Mouse (Mus musculus): ENCODE data around the gene Wnt3a. TPM values are rescaled to one million over a fixed set of nuclear protein-coding genes. Genes with fewer than 3 reads are reported as not detected.

The Wnt3a gene
- polyA plus RNA-seq, 1 experiment from 2014 or later, result not detected

DNA sequence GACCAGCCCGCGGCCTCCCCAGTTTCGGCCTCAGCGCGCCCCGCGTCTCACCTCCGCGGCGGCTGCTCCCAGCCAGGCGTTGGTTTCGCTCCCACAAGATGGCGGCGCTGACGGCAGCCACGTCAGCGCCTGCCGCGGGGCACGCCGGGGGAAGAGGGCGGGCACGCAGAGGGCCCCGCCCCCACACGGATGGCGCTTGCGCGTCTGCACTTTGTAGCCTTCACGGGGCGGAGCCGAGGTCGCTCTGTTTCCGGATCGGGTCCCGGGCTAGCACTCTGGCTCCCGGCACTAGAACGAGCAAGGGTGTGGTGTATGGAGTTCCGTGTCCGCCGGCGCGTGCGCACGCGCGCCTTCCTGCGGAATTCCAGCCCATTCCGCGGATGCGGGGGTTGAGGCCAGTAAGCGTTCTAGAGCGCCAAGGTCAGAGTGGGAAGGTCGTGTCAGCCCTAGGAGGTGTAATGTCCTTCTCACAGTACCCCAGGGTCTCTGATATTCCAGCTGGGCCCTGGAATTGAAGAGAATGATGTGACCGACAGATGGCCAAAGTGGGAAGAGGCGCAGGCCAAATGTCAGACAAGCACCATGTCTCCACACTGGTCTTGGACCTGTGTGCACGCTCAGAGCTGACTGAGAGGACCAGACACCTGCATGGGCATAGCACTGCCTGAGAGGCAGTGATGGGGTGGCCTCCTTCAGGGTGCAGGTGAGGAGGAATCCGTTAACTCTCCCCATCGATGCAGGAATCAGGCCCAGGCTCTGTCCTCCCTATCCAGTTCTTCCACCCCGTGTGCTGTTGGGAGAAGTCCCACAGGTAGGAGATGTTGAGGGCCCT, 62.2 kb downstream of the Wnt3a start, which contains the start of gene Arf1:
Arf1 (minus strand) TSS at position 149 of the 832 bp plus-strand sequence.
- Histone ChIP-seq H3K4me2 (ENCODE audit: low read depth, low read length) (peak within 1 kb of the TSS; percentile 73), H3K4me3 (ENCODE audit: low read length) (peak within 1 kb of the TSS; percentile 100), H3K36me3 (ENCODE audit: control insufficient read depth, insufficient read depth) (no peaks in the 10 kb centered on the region; the same call in 1 of the 2 replicates), H3K4me1 (ENCODE audit: control insufficient read depth, insufficient read depth, low read length) (peaks cover 42% of the 10 kb centered on the region), H3K9me3 (replicated peaks; ENCODE audit: control insufficient read depth, low read length) (no peaks in the 10 kb centered on the region), H3K9ac (ENCODE audit: low read length) (peak within 1 kb of the TSS; percentile 100), H3K27me3 (ENCODE audit: control insufficient read depth, insufficient read depth, low read length) (no peaks in the 10 kb centered on the region), H3K27ac (ENCODE audit: low read length) (peak within 1 kb of the TSS; percentile 96)
- WGBS, result 4% methylated on average over 59 of the region's 59 CpGs
- peak; percentile 97 for ATAC-seq (replicated peaks; ENCODE audit: extremely low read depth, insufficient read depth, low FRiP score)

DNA sequence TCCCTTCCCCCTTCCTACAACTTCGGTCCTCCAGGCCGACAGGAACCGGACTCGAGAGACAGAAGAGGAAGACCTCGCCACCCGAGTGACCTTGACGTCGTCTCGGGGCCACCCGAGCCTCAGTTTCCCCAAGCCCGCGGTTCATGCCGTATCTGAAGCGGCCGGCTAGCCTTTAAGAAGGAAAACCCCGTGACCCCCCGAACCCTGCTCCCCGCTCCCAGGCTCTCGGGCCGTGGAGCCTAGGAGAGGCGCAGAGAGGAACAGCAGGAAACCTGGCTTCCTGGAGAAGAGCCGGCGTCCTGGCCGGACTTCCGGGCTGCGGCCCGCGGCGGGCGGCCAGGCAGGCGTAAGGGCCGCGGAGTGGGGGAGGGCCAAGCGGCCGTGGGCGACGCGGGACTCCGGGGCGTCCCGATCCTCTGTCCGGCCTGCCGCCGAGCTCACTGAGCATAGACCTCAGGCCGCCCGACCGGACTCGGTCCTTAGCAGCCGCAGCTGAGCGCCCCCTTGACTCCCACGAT, 62.9 kb downstream of the Wnt3a start:
- Histone ChIP-seq H3K9ac (ENCODE audit: low read length) (peak overlapping the region; percentile 100), H3K9me3 (replicated peaks; ENCODE audit: control insufficient read depth, low read length) (no peaks in the 10 kb centered on the region), H3K27me3 (ENCODE audit: control insufficient read depth, insufficient read depth, low read length) (no peaks in the 10 kb centered on the region), H3K36me3 (ENCODE audit: control insufficient read depth, insufficient read depth) (no peaks in the 10 kb centered on the region; the same call in 1 of the 2 replicates), H3K27ac (ENCODE audit: low read length) (peak overlapping the region; percentile 96), H3K4me1 (ENCODE audit: control insufficient read depth, insufficient read depth, low read length) (peaks cover 49% of the 10 kb centered on the region), H3K4me2 (ENCODE audit: low read depth, low read length) (peak overlapping the region; percentile 72), H3K4me3 (ENCODE audit: low read length) (peak overlapping the region; percentile 100)
- 1% methylated on average over 51 of the region's 51 CpGs for WGBS
- ATAC-seq (replicated peaks; ENCODE audit: extremely low read depth, insufficient read depth, low FRiP score), result peak; percentile 76

DNA sequence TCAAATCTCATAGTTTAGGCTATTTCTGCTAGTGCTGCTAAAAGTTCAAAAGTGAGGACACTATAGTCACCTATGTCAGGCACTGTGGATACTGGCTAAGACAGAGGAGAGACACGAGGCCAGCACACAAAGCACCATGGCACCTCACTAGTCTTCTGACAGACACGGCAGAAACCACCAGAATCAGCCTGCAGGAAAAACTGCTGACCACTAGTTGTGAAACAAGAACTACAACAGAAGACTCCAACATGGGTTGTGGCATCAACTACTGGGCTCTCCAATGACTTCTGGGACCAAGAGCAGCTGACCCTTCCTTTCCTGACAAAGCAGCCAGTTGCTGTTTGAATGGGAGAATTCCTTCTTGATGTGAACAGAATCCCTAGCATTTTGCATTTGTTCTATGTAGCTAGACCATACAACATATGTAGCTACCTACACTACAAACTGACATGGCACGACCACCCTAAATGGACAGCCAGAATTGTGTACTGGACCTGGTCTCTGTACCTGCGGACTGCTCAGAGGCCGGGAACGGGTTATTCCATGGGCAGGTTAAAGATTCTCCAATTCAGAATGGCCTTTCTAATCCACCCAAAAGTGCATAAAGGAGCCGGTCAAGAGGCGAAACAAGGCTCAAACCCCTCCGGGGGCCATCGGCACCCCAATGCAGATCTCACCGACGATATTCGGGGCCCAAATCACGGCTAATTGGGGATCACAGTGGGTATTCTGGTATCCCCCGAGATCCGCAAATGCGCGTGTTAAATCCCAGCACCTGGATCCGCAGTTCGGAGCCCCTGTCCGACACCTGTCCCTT, 63.6 kb downstream of the Wnt3a start:
- WGBS, result 1% methylated on average over 21 of the region's 21 CpGs
- peak overlapping the region; percentile 96 for H3K27ac ChIP-seq (ENCODE audit: low read length)
- no peaks in the 10 kb centered on the region for H3K27me3 ChIP-seq (ENCODE audit: control insufficient read depth, insufficient read depth, low read length)
- H3K4me1 ChIP-seq (ENCODE audit: control insufficient read depth, insufficient read depth, low read length), result peaks cover 53% of the 10 kb centered on the region
- H3K9ac ChIP-seq (ENCODE audit: low read length), result peak overlapping the region; percentile 100
- no peak for ATAC-seq (replicated peaks; ENCODE audit: extremely low read depth, insufficient read depth, low FRiP score)
- H3K4me3 ChIP-seq (ENCODE audit: low read length), result peak overlapping the region; percentile 100
- no peaks in the 10 kb centered on the region for H3K9me3 ChIP-seq (replicated peaks; ENCODE audit: control insufficient read depth, low read length)
- H3K36me3 ChIP-seq (ENCODE audit: control insufficient read depth, insufficient read depth), result no peaks in the 10 kb centered on the region; the same call in none of the 2 replicates
- peak overlapping the region; percentile 72 for H3K4me2 ChIP-seq (ENCODE audit: low read depth, low read length)

DNA sequence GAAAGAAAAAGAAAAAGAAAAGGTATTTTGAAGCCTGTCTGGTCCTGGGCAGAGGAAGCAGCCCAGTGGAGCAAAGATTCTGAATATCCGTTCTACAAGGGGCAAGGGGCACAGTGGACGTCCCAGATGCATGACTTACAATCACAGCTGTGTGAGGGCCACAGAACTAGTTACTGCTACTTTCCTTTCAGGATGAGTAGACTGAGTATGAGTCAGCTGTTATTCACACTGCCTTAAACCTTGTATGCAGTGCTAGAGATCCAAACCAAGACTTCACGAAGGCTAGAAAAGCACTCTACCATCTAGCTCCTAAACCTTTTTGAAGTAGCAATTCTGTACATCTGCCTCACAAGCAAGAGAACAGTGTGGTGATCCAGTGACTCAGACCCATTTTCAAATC, 64.3 kb downstream of the Wnt3a start:
- 31% methylated on average over 3 of the region's 3 CpGs for WGBS
- no peaks in the 10 kb centered on the region for H3K9me3 ChIP-seq (replicated peaks; ENCODE audit: control insufficient read depth, low read length)
- H3K4me2 ChIP-seq (ENCODE audit: low read depth, low read length), result peak overlapping the region; percentile 72
- H3K27me3 ChIP-seq (ENCODE audit: control insufficient read depth, insufficient read depth, low read length), result no peaks in the 10 kb centered on the region
- peak overlapping the region; percentile 100 for H3K4me3 ChIP-seq (ENCODE audit: low read length)
- no peak for ATAC-seq (replicated peaks; ENCODE audit: extremely low read depth, insufficient read depth, low FRiP score)
- H3K4me1 ChIP-seq (ENCODE audit: control insufficient read depth, insufficient read depth, low read length), result peaks cover 61% of the 10 kb centered on the region
- peak overlapping the region; percentile 96; the same call in 1 of the 2 replicates for H3K27ac ChIP-seq (ENCODE audit: low read length)
- peak overlapping the region; percentile 100 for H3K9ac ChIP-seq (ENCODE audit: low read length)
- peaks cover 5% of the 10 kb centered on the region for H3K36me3 ChIP-seq (ENCODE audit: control insufficient read depth, insufficient read depth)

DNA sequence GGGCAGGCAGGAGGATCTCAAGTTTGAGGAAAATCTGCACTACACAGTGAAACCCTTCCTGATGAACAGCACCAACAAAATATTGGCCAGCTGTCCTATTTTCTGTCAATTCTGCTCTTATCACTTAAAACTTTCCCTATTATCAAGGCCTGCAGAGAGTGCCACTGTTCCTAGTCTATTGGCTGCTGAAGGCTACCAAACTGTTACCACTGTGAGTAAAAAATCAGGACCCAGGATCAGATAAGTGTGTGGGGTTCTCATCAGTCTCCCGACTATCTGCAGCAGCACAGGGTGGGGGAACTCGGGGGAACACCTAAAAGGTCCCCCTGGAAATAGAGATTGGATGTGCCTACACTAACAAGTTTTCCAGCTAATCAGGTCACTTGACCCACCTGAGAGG, 65.4 kb downstream of the Wnt3a start:
- Histone ChIP-seq H3K27ac (ENCODE audit: low read length) (peak overlapping the region; percentile 17; the same call in 1 of the 2 replicates), H3K4me2 (ENCODE audit: low read depth, low read length) (peak overlapping the region; percentile 72), H3K9ac (ENCODE audit: low read length) (peak overlapping the region; percentile 28), H3K27me3 (ENCODE audit: control insufficient read depth, insufficient read depth, low read length) (no peaks in the 10 kb centered on the region), H3K4me3 (ENCODE audit: low read length) (peak overlapping the region; percentile 14), H3K36me3 (ENCODE audit: control insufficient read depth, insufficient read depth) (peaks cover 5% of the 10 kb centered on the region), H3K9me3 (replicated peaks; ENCODE audit: control insufficient read depth, low read length) (no peaks in the 10 kb centered on the region), H3K4me1 (ENCODE audit: control insufficient read depth, insufficient read depth, low read length) (peaks cover 68% of the 10 kb centered on the region)
- 36% methylated on average over 2 of the region's 2 CpGs for WGBS
- ATAC-seq (replicated peaks; ENCODE audit: extremely low read depth, insufficient read depth, low FRiP score), result no peak

DNA sequence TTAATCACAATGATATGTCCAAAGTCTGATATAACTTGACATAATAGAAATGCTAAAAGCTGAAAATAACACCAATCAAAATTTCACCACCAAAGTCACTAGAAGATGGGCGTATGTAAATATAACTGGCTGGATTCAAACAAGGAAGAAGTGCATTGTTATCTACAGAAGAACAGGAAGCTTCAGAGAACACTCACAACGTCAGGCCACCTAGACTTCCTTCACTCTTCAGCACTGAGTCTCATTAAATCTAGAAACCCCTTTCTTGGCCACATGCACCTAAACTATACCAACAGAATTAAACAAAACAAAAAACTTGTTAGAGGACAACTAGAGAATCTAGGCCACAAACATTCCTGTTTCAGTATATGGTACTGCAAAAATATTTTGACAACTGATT, 66.1 kb downstream of the Wnt3a start:
- WGBS, result 32% methylated on average over 2 of the region's 2 CpGs
- Histone ChIP-seq H3K27me3 (ENCODE audit: control insufficient read depth, insufficient read depth, low read length) (no peaks in the 10 kb centered on the region), H3K36me3 (ENCODE audit: control insufficient read depth, insufficient read depth) (peaks cover 8% of the 10 kb centered on the region), H3K4me3 (ENCODE audit: low read length) (no peak overlapping the region), H3K4me1 (ENCODE audit: control insufficient read depth, insufficient read depth, low read length) (peaks cover 68% of the 10 kb centered on the region), H3K4me2 (ENCODE audit: low read depth, low read length) (no peak overlapping the region), H3K27ac (ENCODE audit: low read length) (no peak overlapping the region), H3K9me3 (replicated peaks; ENCODE audit: control insufficient read depth, low read length) (no peaks in the 10 kb centered on the region), H3K9ac (ENCODE audit: low read length) (no peak overlapping the region)
- no peak for ATAC-seq (replicated peaks; ENCODE audit: extremely low read depth, insufficient read depth, low FRiP score)

DNA sequence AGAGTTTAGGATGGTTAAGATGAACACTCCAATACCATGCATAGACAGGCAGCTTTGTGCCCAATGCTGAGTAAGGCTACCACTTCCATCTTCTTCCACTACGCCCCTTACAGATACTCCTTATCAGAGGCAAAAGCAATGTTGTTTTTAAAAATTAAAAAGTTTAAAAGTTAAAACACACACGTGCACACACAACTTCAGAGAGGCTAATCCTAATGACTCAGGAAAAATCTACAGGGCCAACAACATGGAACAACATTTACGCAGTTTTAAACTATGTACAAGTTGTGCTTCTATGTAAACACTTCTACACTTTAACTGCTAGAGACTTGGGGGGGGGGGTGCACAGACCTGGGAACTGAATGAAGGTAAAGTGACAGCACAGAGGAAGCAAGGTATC, 66.5 kb downstream of the Wnt3a start:
- Histone ChIP-seq H3K27me3 (ENCODE audit: control insufficient read depth, insufficient read depth, low read length) (no peaks in the 10 kb centered on the region), H3K27ac (ENCODE audit: low read length) (no peak overlapping the region), H3K9ac (ENCODE audit: low read length) (no peak overlapping the region), H3K4me1 (ENCODE audit: control insufficient read depth, insufficient read depth, low read length) (peaks cover 68% of the 10 kb centered on the region), H3K4me2 (ENCODE audit: low read depth, low read length) (no peak overlapping the region), H3K9me3 (replicated peaks; ENCODE audit: control insufficient read depth, low read length) (no peaks in the 10 kb centered on the region), H3K4me3 (ENCODE audit: low read length) (no peak overlapping the region), H3K36me3 (ENCODE audit: control insufficient read depth, insufficient read depth) (peaks cover 10% of the 10 kb centered on the region)
- WGBS, result 81% methylated on average over 3 of the region's 3 CpGs
- no peak for ATAC-seq (replicated peaks; ENCODE audit: extremely low read depth, insufficient read depth, low FRiP score)

DNA sequence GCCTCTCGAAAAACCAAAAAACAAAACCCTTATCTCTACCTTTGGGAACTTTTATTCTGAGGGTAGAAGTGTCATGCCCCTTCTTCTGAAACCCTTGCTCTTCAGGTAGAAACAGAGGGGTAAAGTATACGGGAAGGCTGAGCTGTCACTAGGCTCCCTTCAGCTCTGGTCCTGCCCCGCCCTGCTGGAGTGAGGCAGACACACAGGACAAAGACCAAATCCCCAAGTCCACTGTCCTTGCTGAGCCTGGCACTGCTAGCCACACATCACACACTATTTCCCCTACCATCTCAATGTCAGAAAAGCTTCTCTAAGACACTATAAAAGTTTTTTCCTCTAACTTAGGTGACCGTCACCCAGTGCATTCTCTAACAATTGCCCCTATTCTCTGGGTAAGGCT, 68.2 kb downstream of the Wnt3a start:
- H3K9me3 ChIP-seq (replicated peaks; ENCODE audit: control insufficient read depth, low read length), result no peaks in the 10 kb centered on the region
- no peak overlapping the region for H3K4me2 ChIP-seq (ENCODE audit: low read depth, low read length)
- no peaks in the 10 kb centered on the region for H3K27me3 ChIP-seq (ENCODE audit: control insufficient read depth, insufficient read depth, low read length)
- H3K27ac ChIP-seq (ENCODE audit: low read length), result no peak overlapping the region
- H3K9ac ChIP-seq (ENCODE audit: low read length), result no peak overlapping the region
- peaks cover 75% of the 10 kb centered on the region for H3K4me1 ChIP-seq (ENCODE audit: control insufficient read depth, insufficient read depth, low read length)
- no peak overlapping the region for H3K4me3 ChIP-seq (ENCODE audit: low read length)
- WGBS, result 74% methylated on average over 4 of the region's 4 CpGs
- ATAC-seq (replicated peaks; ENCODE audit: extremely low read depth, insufficient read depth, low FRiP score), result no peak
- H3K36me3 ChIP-seq (ENCODE audit: control insufficient read depth, insufficient read depth), result peaks cover 10% of the 10 kb centered on the region

Measured in heart, embryonic 16.5 days (tissue).